Mouse (Mus musculus) E14TG2a.4 (cell line): Measurements from ENCODE around the gene Prss53.

Experiments used
- H3K27me3 ChIP-seq: 2 replicates; pipeline ENCODE4 v1.6.1; 2014; ENCODE audit warnings: low read length, control low read depth; ENCODE audit not compliant: insufficient read depth
- H3K36me3 ChIP-seq: 2 replicates; pipeline ENCODE4 v1.6.1; 2014; ENCODE audit warnings: low read length, control low read depth; ENCODE audit not compliant: insufficient read depth
- H3K4me1 ChIP-seq: replicated peaks from 2 replicates; pipeline ENCODE4 v1.6.1; 2014; ENCODE audit warnings: low read depth, low read length, control low read depth
- H3K4me3 ChIP-seq: replicated peaks from 2 replicates; pipeline ENCODE4 v1.5.1; 2014; ENCODE audit warnings: mild to moderate bottlenecking, low read length
- H3K9me3 ChIP-seq: 2 replicates; pipeline ENCODE4 v1.6.1; 2014; ENCODE audit warnings: low read length, control low read depth
- CTCF ChIP-seq: conservative IDR thresholded peaks from 2 replicates; pipeline ENCODE4 v1.5.1; 2014; ENCODE audit warnings: low read length
- NANOG ChIP-seq: IDR thresholded peaks from 2 replicates; pipeline ENCODE4 v1.6.1; 2014; ENCODE audit warnings: borderline replicate concordance, low read length, mixed read lengths
- POU5F1 ChIP-seq: IDR thresholded peaks from 2 replicates; pipeline ENCODE4 v1.6.1; 2014; ENCODE audit warnings: low read length, borderline replicate concordance

The Prss53 gene

DNA sequence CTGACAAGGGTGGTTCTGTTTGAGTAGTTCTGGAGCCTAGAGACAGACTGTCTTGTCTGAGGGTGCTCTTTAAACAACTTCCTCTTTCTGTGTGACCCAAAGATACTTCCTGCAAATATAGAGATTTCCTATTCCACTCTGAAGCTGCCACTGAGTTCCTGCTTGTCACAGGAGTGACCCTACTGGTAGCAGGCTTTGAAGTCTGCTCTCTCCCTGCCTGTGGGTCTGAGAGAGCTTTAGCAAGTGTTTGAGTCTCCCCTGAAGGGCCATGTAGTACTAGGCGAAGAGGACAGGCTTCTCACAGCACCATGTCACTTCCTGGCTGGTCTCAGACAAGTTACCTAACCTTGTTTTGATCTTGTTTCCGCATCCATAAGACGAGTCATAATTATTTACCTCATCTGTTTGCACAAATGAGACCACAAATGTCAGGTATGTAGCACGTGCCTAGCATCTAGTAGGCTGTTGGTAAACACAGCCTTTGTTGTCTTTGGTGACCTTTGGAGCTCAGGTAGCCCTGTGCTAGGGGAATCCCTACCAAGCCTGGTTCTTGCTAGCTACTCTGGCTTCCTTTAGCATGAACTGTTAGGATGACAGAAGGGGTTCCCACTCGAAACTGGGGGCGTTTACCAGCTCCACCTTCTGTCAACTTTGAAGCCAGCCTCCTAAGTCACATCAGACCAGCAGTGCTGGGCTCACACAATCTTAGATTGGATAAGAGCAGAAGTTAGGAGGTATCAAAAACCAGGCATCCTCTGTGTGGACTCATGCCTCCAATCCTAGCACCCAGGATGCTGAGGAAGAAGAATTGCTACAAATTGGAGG, 31.9 kb upstream of the Prss53 start:
- peaks cover 33% of the 10 kb centered on the region for H3K4me1 ChIP-seq

DNA sequence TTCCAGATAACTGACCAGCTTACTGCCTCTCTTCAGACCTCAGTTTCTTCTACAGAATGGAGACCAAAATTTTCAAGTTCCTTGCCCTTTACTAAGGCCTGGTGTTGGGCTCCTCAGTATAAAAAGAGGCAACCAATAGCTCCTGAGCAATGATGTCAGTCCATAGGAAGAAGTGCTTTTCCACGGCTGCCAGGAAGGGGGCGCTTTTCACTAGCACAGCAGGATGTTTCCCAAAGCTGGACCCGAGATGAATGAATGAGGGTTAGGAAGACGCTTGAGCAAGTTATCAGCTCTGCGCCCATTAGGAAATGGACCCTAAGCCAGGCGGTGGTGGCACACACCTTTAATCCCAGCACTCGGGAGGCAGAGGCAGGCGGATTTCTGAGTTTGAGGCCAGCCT, 30.7 kb upstream of the Prss53 start:
- peaks cover 56% of the 10 kb centered on the region for H3K9me3 ChIP-seq
- no peak overlapping the region for H3K4me3 ChIP-seq
- peaks cover 38% of the 10 kb centered on the region for H3K4me1 ChIP-seq
- TF ChIP-seq POU5F1: no peak
- TF ChIP-seq NANOG: no peak
- no peak for TF ChIP-seq CTCF
- H3K27me3 ChIP-seq: no peaks in the 10 kb centered on the region
- H3K36me3 ChIP-seq: peaks cover 92% of the 10 kb centered on the region

More for the DNA sequence above, 31.9 kb upstream of the Prss53 start:
- no peak for TF ChIP-seq NANOG
- no peak for TF ChIP-seq CTCF
- no peak for TF ChIP-seq POU5F1
- peak overlapping the region; percentile 5 for H3K4me3 ChIP-seq
- peaks cover 60% of the 10 kb centered on the region for H3K9me3 ChIP-seq
- no peaks in the 10 kb centered on the region for H3K27me3 ChIP-seq
- peaks cover 92% of the 10 kb centered on the region for H3K36me3 ChIP-seq

DNA sequence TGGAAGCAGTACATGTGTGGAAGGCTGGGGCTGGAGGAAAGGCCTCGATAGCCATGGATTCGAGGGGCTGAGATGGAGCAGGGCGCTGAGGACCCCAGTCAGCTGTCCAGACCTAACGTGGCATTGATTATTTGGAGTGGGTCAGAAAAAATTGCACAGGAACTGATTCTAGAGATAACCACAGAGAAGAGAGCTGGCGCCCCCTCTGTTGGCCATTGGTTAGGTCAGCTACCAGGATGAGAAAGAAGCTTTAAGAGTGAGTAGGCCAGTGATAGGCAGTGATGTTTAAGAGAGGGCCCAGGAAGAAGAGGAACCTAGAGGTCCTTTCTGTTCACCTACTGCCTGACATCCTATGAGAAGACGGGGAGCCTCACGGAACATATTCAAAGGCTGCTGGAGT, 28.5 kb upstream of the Prss53 start:
- Histone ChIP-seq H3K36me3 (peaks cover 91% of the 10 kb centered on the region), H3K4me1 (peaks cover 38% of the 10 kb centered on the region), H3K4me3 (no peak overlapping the region), H3K9me3 (peaks cover 48% of the 10 kb centered on the region), H3K27me3 (no peaks in the 10 kb centered on the region)
- TF ChIP-seq NANOG (no peak), CTCF (peak; percentile 66)

DNA sequence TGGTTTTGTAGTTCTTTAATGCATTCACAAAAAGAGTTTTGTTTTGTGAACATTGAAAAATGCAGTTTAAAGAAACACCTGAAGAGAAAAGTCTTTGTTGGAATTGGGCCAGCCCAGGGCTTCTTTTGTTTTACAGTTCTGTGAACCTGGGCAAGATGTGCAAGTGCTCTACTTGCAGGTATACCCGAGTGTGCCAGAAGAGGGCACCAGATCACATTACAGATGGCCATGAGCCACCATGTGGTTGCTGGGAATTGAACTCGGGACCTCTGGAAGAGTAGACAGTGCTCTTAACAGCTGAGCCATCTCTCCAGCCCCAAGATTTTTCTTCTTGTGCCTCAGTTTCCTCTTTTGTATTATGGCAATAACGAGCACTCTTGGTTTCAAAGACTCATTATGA, 27.4 kb upstream of the Prss53 start:
- Histone ChIP-seq H3K36me3 (peaks cover 81% of the 10 kb centered on the region), H3K4me1 (peaks cover 43% of the 10 kb centered on the region), H3K9me3 (peaks cover 37% of the 10 kb centered on the region), H3K4me3 (no peak overlapping the region), H3K27me3 (no peaks in the 10 kb centered on the region)
- TF ChIP-seq CTCF: peak; percentile 67
- no peak for TF ChIP-seq POU5F1
- TF ChIP-seq NANOG: no peak

DNA sequence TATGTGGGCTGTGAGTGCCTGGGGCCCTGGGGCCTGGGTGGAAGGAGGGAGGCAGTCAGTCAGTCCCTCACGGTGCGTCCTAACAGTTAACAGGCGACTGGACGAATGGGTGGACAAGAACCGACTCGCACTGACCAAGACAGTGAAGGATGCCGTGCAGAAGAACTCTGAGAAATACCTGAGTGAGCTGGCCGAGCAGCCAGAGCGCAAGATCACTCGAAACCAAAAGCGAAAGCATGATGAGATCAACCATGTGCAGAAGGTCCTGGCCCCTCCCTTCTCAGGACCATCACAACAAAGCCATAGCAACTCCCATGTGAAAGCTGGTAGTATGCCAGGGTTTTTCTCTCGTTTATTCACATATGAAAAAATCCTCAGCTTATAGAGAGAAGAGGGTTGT, 24.5 kb upstream of the Prss53 start:
- no peaks in the 10 kb centered on the region for H3K27me3 ChIP-seq
- peaks cover 59% of the 10 kb centered on the region for H3K36me3 ChIP-seq
- H3K4me3 ChIP-seq: no peak overlapping the region
- H3K4me1 ChIP-seq: peaks cover 58% of the 10 kb centered on the region
- TF ChIP-seq POU5F1 (no peak), NANOG (no peak), CTCF (no peak)
- H3K9me3 ChIP-seq: peaks cover 8% of the 10 kb centered on the region

DNA sequence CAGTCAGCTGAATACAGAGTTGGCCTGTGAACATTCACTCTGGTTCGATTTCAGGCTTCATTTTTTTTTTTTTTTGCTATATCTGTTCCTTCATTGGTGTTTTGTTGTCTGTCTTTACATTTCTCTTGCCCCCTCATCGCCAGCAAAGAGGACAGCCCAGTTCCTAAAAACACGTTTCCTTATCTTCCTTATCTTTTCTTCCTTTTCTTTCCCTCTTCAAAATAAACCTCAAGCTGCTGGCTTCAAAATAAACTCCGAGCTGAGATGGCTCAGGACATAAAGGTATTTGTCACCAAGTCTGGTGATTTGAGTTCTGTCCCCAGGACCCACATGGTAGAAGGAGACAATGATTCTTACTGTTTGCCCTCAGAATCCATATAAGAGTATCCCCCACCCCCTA, 22.2 kb upstream of the Prss53 start:
- no peaks in the 10 kb centered on the region for H3K9me3 ChIP-seq
- peak overlapping the region; percentile 93 for H3K4me3 ChIP-seq
- TF ChIP-seq CTCF (no peak), NANOG (no peak), POU5F1 (no peak)
- H3K27me3 ChIP-seq: no peaks in the 10 kb centered on the region
- H3K4me1 ChIP-seq: peaks cover 51% of the 10 kb centered on the region
- H3K36me3 ChIP-seq: peaks cover 65% of the 10 kb centered on the region

DNA sequence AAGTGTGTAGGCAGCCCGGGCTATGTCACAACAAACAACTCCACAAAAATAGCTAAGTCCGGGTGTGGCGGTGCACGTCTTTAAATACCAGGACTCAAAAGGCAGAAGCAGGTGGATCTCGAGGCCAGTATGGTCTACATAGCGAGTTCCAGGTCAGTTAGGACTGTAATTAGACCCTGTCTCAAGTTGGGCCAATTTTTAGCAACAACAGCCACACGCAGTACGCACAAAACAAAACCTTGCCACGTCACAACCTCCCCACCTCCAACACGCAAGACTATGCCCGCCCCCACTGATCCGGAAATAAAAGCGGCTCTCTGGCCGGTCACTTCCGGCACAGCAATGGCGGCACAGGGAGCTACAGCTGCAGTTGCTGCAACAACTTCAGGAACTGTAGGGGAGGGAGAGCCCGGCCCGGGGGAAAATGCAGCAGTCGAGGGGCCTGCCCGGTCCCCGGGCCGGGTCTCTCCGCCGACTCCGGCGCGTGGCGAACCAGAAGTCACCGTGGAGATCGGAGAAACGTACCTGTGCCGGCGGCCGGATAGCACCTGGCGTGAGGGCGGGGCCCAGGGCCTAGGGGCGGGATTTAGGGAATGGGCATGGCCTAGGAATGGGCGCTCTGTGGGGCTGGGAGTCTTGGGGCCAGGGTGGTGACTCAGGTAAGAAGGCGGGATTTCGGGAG, 21.6 kb upstream of the Prss53 start, which contains the start of gene Kat8:
Kat8 (plus strand) TSS at position 327 of the 682 bp plus-strand sequence.
- Histone ChIP-seq H3K4me1 (peaks cover 45% of the 10 kb centered on the region), H3K4me3 (peak within 1 kb of the TSS; percentile 93), H3K27me3 (no peaks in the 10 kb centered on the region), H3K36me3 (peaks cover 66% of the 10 kb centered on the region), H3K9me3 (no peaks in the 10 kb centered on the region)
- TF ChIP-seq POU5F1 (no peak), CTCF (no peak), NANOG (no peak)

DNA sequence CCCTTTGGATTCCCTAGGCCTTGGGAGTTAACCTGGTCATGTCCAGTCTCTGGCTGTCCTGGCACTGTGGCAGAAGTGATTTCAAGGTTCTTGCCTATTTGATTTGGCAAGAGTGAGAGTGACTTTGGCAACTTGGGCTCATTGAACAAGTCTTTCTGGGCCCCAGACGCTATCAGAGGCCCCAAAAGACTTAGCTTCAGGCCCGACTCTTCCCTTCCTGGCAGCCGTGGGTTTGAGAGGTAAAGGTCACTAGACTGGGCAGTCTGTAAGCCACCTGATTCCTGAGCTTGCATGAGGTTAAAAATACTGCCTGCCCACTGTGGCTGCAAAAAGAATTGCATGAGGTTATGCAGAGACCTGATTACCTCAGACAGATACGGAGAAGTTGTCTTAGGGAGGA, 17.9 kb upstream of the Prss53 start:
- H3K27me3 ChIP-seq: no peaks in the 10 kb centered on the region
- H3K9me3 ChIP-seq: no peaks in the 10 kb centered on the region
- no peak for TF ChIP-seq POU5F1
- no peak for TF ChIP-seq CTCF
- no peak for TF ChIP-seq NANOG
- H3K4me3 ChIP-seq: no peak overlapping the region
- peaks cover 61% of the 10 kb centered on the region for H3K36me3 ChIP-seq
- H3K4me1 ChIP-seq: peaks cover 39% of the 10 kb centered on the region

DNA sequence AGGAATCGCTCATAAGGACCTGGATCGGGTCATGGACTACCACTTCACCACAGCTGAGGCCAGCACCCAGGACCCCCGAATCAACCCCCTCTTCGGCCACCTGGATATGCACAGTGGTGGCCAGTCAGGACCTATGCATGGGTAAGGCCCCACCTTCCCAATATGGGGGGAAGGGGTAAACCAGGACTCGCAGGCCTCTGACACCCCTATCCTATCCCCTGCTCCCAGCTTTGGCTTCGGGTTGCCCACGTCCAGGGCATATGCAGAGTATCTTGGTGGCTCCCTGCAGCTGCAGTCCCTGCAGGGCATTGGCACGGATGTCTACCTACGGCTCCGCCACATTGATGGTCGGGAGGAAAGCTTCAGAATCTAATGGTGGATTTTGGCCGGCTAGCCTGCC, 17.2 kb upstream of the Prss53 start:
- H3K4me1 ChIP-seq: peaks cover 32% of the 10 kb centered on the region
- no peaks in the 10 kb centered on the region for H3K9me3 ChIP-seq
- peaks cover 61% of the 10 kb centered on the region for H3K36me3 ChIP-seq
- no peak overlapping the region for H3K4me3 ChIP-seq
- H3K27me3 ChIP-seq: no peaks in the 10 kb centered on the region
- TF ChIP-seq POU5F1 (no peak), NANOG (no peak), CTCF (no peak)
